Mouse (Mus musculus) intestine, embryonic 14.5 days (tissue): ENCODE measurements around the gene Ifna7. TPM values are rescaled to one million over a fixed set of nuclear protein-coding genes. Genes with fewer than 3 reads are reported as not detected.
"Not testable (repeated sequence)": the region's sequence is repeated elsewhere in the genome, so short reads cannot be mapped to it uniquely, and the experiment has no call there.

Experiments
- ATAC-seq: fragments of 200-750 bp; cut with Nextera tagmentation; replicated peaks from 2 replicates; pipeline ENCODE4 v1.8.0; 2017; ENCODE audit warnings: low read depth, moderate number of reproducible peaks, moderate TSS enrichment, moderate library complexity; ENCODE audit not compliant: low FRiP score, low TSS enrichment
- DNase-seq: peaks from one replicate; pipeline ENCODE4 v3.0.0-alpha.2; 2018; ENCODE audit warnings: low spot score
- H3K27ac ChIP-seq: fragments of 300-500 bp; sonication (generic); 2 replicates; pipeline ENCODE4 v1.5.1; 2014; ENCODE audit warnings: low read depth, mild to moderate bottlenecking, control low read depth
- H3K27me3 ChIP-seq: fragments of 300-500 bp; sonication (generic); replicated peaks from 2 replicates; pipeline ENCODE4 v1.6.1; 2014; ENCODE audit warnings: low read length, control low read depth; ENCODE audit not compliant: control insufficient read depth, insufficient read depth
- H3K36me3 ChIP-seq: fragments of 300-500 bp; sonication (generic); 2 replicates; pipeline ENCODE4 v1.6.1; 2014; ENCODE audit warnings: low read length, control low read depth; ENCODE audit not compliant: control insufficient read depth, insufficient read depth
- H3K4me1 ChIP-seq: fragments of 300-500 bp; sonication (generic); replicated peaks from 2 replicates; pipeline ENCODE4 v1.6.1; 2014; ENCODE audit warnings: low read length, control low read depth, mixed read lengths; ENCODE audit not compliant: control insufficient read depth, insufficient read depth
- H3K4me2 ChIP-seq: fragments of 300-500 bp; sonication (generic); 2 replicates; pipeline ENCODE4 v1.6.1; 2014; ENCODE audit warnings: low read length
- H3K4me3 ChIP-seq: fragments of 300-500 bp; sonication (generic); 2 replicates; pipeline ENCODE4 v1.5.1; 2014; ENCODE audit warnings: low read depth, low read length, control low read depth, mixed read lengths
- H3K9ac ChIP-seq: fragments of 300-500 bp; sonication (generic); 2 replicates; pipeline ENCODE4 v1.6.1; 2014; ENCODE audit warnings: mild to moderate bottlenecking, low read length
- H3K9me3 ChIP-seq: fragments of 300-500 bp; sonication (generic); 2 replicates; pipeline ENCODE4 v1.6.1; 2016; ENCODE audit warnings: low read length, control low read depth; ENCODE audit not compliant: control insufficient read depth
- WGBS: fragments of 180-500 bp; shearing (Covaris S2); extraction: QIAGEN DNeasy Blood & Tissue Kit; methylation state at CpG from one replicate; pipeline ENCODE4 v1.1.7; 2014; 5-methylcytosine and 5-hydroxymethylcytosine counted together
- polyA plus RNA-seq: library from polyadenylated mRNA; unstranded; fragments of >200 nt; fragmentation: Nextera tagmentation; extraction: Ambion mirVana; gene quantifications from 2 replicates; pipeline ENCODE4 v1.2.1, GENCODE M21; 2014

Ifna7 gene
- polyA plus RNA-seq, 1 experiment from 2014 or later = not detected

DNA sequence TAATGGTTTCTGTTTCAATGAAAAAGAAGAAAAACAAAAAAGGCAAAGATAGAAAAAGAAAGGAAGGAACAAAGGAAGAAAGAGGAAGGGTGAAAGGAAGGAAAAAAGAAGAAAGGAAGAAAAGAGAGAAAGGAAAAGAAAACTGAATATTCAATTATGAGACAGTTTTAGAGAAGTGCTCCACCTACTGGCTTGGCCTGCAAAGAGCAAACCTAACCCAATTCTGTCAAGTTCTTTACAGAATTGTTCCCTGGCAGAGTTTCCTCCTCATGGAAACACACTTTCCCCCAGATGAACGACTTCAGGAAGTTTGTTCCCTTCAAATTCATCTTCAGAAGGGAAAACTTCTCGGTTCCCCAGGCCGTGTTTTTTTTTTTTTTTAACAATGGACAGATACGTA, 7.0 kb downstream of the Ifna7 start:
- Histone ChIP-seq H3K27me3 (no peaks in the 10 kb centered on the region), H3K4me2 (no peak overlapping the region), H3K4me3 (no peak overlapping the region), H3K4me1 (no peaks in the 10 kb centered on the region), H3K9me3 (no peaks in the 10 kb centered on the region), H3K36me3 (no peaks in the 10 kb centered on the region), H3K27ac (no peak overlapping the region), H3K9ac (no peak overlapping the region)
- DNase-seq (no peak), ATAC-seq (no peak)
- 24% methylated on average over 4 of the region's 4 CpGs for WGBS

DNA sequence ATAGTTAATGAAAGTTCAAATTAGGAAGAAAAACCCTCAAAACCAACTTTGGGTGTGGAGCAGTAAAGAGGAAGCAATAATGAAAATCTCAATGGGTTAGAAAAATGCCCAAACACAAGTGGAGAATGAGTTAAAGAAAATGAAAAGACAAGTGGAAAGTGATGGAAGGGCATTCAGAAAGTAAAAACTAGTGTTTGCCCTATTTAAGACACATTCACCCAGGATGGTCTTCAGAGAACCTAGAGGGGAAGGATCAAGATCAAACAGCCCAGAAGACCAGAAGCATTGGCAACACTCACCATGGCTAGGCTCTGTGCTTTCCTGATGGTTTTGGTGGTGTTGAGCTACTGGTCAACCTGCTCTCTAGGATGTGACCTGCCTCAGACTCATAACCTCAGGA, 11.1 kb downstream of the Ifna7 start, which contains the start of gene Ifna6:
Gene Ifna6, plus strand, starts transcription at position 301 of the 400 bp plus-strand sequence.
- not testable (repeated sequence) for H3K9ac ChIP-seq, DNase-seq, H3K4me1 ChIP-seq, H3K9me3 ChIP-seq, H3K27me3 ChIP-seq, ATAC-seq, H3K4me3 ChIP-seq, H3K4me2 ChIP-seq, H3K36me3 ChIP-seq, H3K27ac ChIP-seq

DNA sequence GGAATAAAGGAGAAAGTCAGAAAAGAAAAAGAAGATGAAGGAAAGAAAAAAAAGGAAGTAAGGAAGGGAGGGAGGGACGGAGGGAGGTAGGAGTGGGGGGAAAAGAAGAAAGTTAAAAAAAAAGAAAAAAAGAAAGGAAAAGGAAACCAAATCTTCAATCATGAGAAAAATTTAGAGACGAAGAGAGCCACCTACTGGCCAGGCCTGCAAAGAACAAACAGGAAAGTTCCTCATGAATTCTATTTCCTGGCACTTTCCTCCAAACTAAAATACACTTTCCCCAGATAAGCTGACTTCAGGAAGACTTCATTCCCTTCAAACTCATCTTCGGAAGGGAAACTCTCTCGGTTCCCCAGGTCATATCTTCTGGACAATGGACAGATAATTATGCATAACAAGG, 14.5 kb downstream of the Ifna7 start:
- no peaks in the 10 kb centered on the region for H3K4me1 ChIP-seq
- H3K27me3 ChIP-seq = no peaks in the 10 kb centered on the region
- H3K4me3 ChIP-seq = no peak overlapping the region
- H3K9me3 ChIP-seq = no peaks in the 10 kb centered on the region
- no peak overlapping the region for H3K27ac ChIP-seq
- WGBS = 26% methylated on average over 4 of the region's 4 CpGs
- DNase-seq (no peak), ATAC-seq (no peak)
- H3K9ac ChIP-seq = no peak overlapping the region
- H3K4me2 ChIP-seq = no peak overlapping the region
- no peaks in the 10 kb centered on the region for H3K36me3 ChIP-seq

GRCm38 (mm10) chr4:88835225-88835624, 19.2 kb downstream of the Ifna7 start, which contains the start of gene Ifna5:
Gene Ifna5 (plus strand): TSS chr4:88835525.
- H3K27me3 ChIP-seq, H3K9me3 ChIP-seq, H3K4me3 ChIP-seq, H3K4me1 ChIP-seq, H3K36me3 ChIP-seq, ATAC-seq, DNase-seq, H3K4me2 ChIP-seq, H3K27ac ChIP-seq, H3K9ac ChIP-seq: not testable (repeated sequence)
- 83% methylated on average over 1 of the region's 1 CpGs for WGBS

DNA sequence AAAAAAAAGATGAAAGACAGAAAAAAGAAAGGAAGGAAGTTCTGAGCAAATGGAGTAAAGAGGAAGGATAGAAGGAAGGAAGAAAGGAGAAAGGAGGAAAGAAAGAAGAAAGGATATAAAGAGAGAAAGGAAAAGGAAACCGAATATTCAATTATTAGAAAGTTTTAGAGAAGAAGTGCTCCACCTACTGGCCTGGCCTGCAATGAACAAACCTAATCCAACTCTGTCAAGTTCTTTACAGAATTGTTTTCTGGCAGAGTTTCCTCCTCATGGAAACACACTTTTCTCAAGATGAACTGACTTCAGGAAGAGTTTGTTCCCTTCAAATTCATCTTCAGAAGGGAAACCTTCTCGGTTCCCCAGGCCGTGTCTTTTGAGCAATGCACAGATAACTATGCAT, 22.8 kb downstream of the Ifna7 start:
- no peak overlapping the region for H3K9ac ChIP-seq
- no peak for ATAC-seq
- no peak overlapping the region for H3K4me2 ChIP-seq
- DNase-seq = no peak
- no peak overlapping the region for H3K27ac ChIP-seq
- H3K27me3 ChIP-seq = no peaks in the 10 kb centered on the region
- H3K36me3 ChIP-seq = no peaks in the 10 kb centered on the region
- no peaks in the 10 kb centered on the region for H3K4me1 ChIP-seq
- no peak overlapping the region for H3K4me3 ChIP-seq
- WGBS = 41% methylated on average over 3 of the region's 3 CpGs
- no peaks in the 10 kb centered on the region for H3K9me3 ChIP-seq

DNA sequence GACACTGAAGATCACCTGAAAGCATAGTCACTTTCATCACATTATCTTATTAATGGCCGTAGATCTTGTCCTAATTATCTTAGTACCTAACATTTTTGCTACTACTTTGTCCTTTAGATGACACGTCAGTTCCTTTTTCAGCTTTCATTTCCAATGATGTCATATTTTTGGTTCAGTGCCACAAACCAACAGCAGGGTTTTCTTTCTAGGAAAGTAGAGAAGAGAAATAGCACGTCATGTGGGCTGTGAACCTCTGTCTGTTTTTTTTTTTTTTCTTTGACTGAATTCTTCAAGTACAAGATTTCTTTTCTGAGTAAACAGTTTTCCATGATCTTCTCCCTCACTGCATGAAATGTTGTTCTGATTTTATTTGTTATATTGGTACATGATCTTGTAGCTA, 24.0 kb downstream of the Ifna7 start:
- H3K36me3 ChIP-seq = no peaks in the 10 kb centered on the region
- no peak for DNase-seq
- no peak overlapping the region for H3K27ac ChIP-seq
- WGBS = 77% methylated on average over 3 of the region's 3 CpGs
- H3K4me2 ChIP-seq = no peak overlapping the region
- ATAC-seq = no peak
- H3K27me3 ChIP-seq = no peaks in the 10 kb centered on the region
- no peaks in the 10 kb centered on the region for H3K4me1 ChIP-seq
- H3K9ac ChIP-seq = no peak overlapping the region
- H3K9me3 ChIP-seq = no peaks in the 10 kb centered on the region
- H3K4me3 ChIP-seq = no peak overlapping the region

GRCm38 (mm10) chr4:88841438-88841911, 25.4 kb downstream of the Ifna7 start, which contains the start of gene Ifna4:
Gene Ifna4 (plus strand): TSS chr4:88841861.
- Histone ChIP-seq H3K27me3 (no peaks in the 10 kb centered on the region), H3K9ac (no peak within 1 kb of the TSS), H3K4me1 (no peaks in the 10 kb centered on the region), H3K9me3 (no peaks in the 10 kb centered on the region), H3K4me3 (no peak within 1 kb of the TSS), H3K36me3 (no peaks in the 10 kb centered on the region), H3K4me2 (no peak within 1 kb of the TSS), H3K27ac (no peak within 1 kb of the TSS)
- 59% methylated on average over 2 of the region's 2 CpGs for WGBS
- DNase-seq = no peak
- ATAC-seq = no peak

DNA sequence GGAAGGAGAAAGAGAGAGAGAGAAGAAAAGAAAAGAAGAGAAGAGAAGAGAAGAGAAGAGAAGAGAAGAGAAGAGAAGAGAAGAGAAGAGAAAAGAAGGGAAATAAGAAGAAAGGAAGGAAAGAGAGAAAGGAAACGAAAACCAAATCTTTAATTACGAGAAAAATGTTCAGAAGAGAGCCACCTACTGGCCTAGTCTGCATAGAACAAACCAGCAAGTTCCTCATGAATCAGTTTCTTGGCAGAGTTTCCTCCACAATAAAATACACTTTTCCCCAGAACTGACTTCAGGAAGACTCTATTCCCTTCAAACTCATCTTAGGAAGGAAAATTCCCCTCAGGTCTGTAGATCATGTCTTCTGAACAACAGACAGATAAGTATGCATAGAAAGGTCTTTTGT, 29.3 kb downstream of the Ifna7 start:
- Histone ChIP-seq H3K27me3 (no peaks in the 10 kb centered on the region), H3K4me1 (no peaks in the 10 kb centered on the region), H3K9me3 (no peaks in the 10 kb centered on the region), H3K36me3 (no peaks in the 10 kb centered on the region), H3K4me3 (no peak overlapping the region), H3K27ac (no peak overlapping the region), H3K4me2 (no peak overlapping the region), H3K9ac (no peak overlapping the region)
- ATAC-seq (no peak), DNase-seq (no peak)
- 58% methylated on average over 2 of the region's 2 CpGs for WGBS

GRCm38 (mm10) chr4:88849698-88850097, 33.7 kb downstream of the Ifna7 start, which contains the start of gene Ifna1:
Gene Ifna1 (plus strand): TSS chr4:88850087.
- no peak within 1 kb of the TSS for H3K27ac ChIP-seq
- H3K4me2 ChIP-seq = no peak within 1 kb of the TSS
- ATAC-seq (no peak), DNase-seq (no peak)
- WGBS = 79% methylated on average over 1 of the region's 1 CpGs
- no peaks in the 10 kb centered on the region for H3K9me3 ChIP-seq
- no peaks in the 10 kb centered on the region for H3K4me1 ChIP-seq
- H3K4me3 ChIP-seq = no peak within 1 kb of the TSS
- no peak within 1 kb of the TSS for H3K9ac ChIP-seq
- H3K27me3 ChIP-seq = no peaks in the 10 kb centered on the region
- H3K36me3 ChIP-seq = no peaks in the 10 kb centered on the region
